Mouse (Mus musculus): ENCODE data around the gene Acox2.

- TF ChIP-seq CTCF (IDR thresholded peaks at IDR 0.05; ENCODE audit: borderline replicate concordance, insufficient read depth, low read length) (no peak), POLR2A (IDR thresholded peaks at IDR 0.05; ENCODE audit: low read depth, low read length) (no peak)
Observed at GRCm38 (mm10) chr14:8183330-8183729, 75.8 kb downstream of the Acox2 start.

Data from embryonic fibroblast, embryonic 13.5 days (primary cell).